Mouse (Mus musculus) hindbrain, postnatal 0 days (tissue): ENCODE measurements around the gene Spink8. TPM values are rescaled to one million over a fixed set of nuclear protein-coding genes. Genes with fewer than 3 reads are reported as not detected.
A peak's percentile ranks its signal among the peaks of the same experiment; 100 is the strongest.

Experiments
- ATAC-seq: fragments of 200-750 bp; cut with Nextera tagmentation; 2 replicates; pipeline ENCODE4 v1.8.0; 2017; ENCODE audit warnings: mild to moderate bottlenecking, moderate TSS enrichment, moderate library complexity
- DNase-seq: peaks from one replicate; pipeline ENCODE4 v3.0.0-alpha.2; 2015; ENCODE audit warnings: low spot score
- H3K27ac ChIP-seq: fragments of 300-500 bp; sonication (generic); 2 replicates; pipeline ENCODE4 v1.5.1; 2014; ENCODE audit warnings: mild to moderate bottlenecking
- H3K27me3 ChIP-seq: fragments of 300-500 bp; sonication (generic); 2 replicates; pipeline ENCODE4 v1.6.1; 2014; ENCODE audit warnings: low read length, mixed read lengths; ENCODE audit not compliant: insufficient read depth
- H3K36me3 ChIP-seq: fragments of 300-500 bp; sonication (generic); 2 replicates; pipeline ENCODE4 v1.6.1; 2014; ENCODE audit warnings: low read length, mixed read lengths; ENCODE audit not compliant: insufficient read depth
- H3K4me1 ChIP-seq: fragments of 300-500 bp; sonication (generic); 2 replicates; pipeline ENCODE4 v1.6.1; 2014; ENCODE audit warnings: antibody characterized with exemption, low read length, mixed read lengths; ENCODE audit not compliant: insufficient read depth
- H3K4me2 ChIP-seq: fragments of 300-500 bp; sonication (generic); 2 replicates; pipeline ENCODE4 v1.6.1; 2014; ENCODE audit warnings: low read depth, mild to moderate bottlenecking, low read length, moderate library complexity, mixed read lengths
- H3K4me3 ChIP-seq: fragments of 300-500 bp; sonication (generic); 2 replicates; pipeline ENCODE4 v1.5.1; 2014; ENCODE audit warnings: low read length
- H3K9ac ChIP-seq: fragments of 300-500 bp; sonication (generic); replicated peaks from 2 replicates; pipeline ENCODE4 v1.6.1; 2014; ENCODE audit warnings: mild to moderate bottlenecking, low read length, moderate library complexity, mixed read lengths
- H3K9me3 ChIP-seq: fragments of 300-500 bp; sonication (generic); 2 replicates; pipeline ENCODE4 v1.6.1; 2016; ENCODE audit warnings: low read length, mixed read lengths
- CTCF ChIP-seq: IDR thresholded peaks from 2 replicates; pipeline ENCODE4 v1.5.1; 2016; ENCODE audit warnings: antibody characterized with exemption, control low read depth, low read depth
- WGBS: fragments of 180-500 bp; shearing (Covaris S2); extraction: QIAGEN DNeasy Blood & Tissue Kit; methylation state at CpG from one replicate; pipeline ENCODE4 v1.1.7; 2014; 5-methylcytosine and 5-hydroxymethylcytosine counted together
- polyA plus RNA-seq: library from polyadenylated mRNA; unstranded; fragments of >200 nt; fragmentation: Nextera tagmentation; extraction: Ambion mirVana; gene quantifications from 2 replicates; pipeline ENCODE4 v1.2.1, GENCODE M21; 2015
- total RNA-seq: library from RNA; depleted of rRNA; stranded (reverse); fragments of >200 nt; gene quantifications from 2 replicates; pipeline ENCODE4 v1.2.3, GENCODE M21; 2014

The Spink8 gene
- total and polyA plus RNA-seq, 2 experiments from 2014 or later = not detected

DNA sequence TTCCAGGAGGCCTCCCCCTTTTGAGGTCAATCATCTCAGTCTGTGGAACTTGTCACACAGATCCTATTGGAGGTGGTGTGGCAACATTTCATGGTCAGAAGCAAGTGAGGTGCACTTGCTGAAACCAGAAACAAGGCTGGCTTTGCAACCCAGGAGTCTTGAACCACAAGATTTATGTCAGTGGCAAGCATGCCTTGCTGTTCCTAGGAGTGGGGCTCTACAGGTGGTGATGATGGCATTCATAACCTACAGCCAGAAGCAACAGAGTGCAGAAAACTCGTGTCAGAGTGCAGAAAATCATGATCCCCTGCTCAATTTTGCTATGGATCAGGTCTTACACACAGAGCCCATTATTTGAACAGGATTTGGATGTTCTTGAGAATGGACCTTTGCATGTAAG lies 5.8 kb upstream of the Spink8 start:
- no peaks in the 10 kb centered on the region for H3K36me3 ChIP-seq
- no peak overlapping the region for H3K4me2 ChIP-seq
- TF ChIP-seq CTCF = no peak
- H3K27me3 ChIP-seq = no peaks in the 10 kb centered on the region
- ATAC-seq = no peak
- no peaks in the 10 kb centered on the region for H3K4me1 ChIP-seq
- WGBS = 38% methylated on average over 1 of the region's 1 CpGs
- H3K9me3 ChIP-seq = no peaks in the 10 kb centered on the region
- H3K27ac ChIP-seq = no peak overlapping the region
- H3K9ac ChIP-seq = no peak overlapping the region
- H3K4me3 ChIP-seq = no peak overlapping the region
- DNase-seq = no peak

DNA sequence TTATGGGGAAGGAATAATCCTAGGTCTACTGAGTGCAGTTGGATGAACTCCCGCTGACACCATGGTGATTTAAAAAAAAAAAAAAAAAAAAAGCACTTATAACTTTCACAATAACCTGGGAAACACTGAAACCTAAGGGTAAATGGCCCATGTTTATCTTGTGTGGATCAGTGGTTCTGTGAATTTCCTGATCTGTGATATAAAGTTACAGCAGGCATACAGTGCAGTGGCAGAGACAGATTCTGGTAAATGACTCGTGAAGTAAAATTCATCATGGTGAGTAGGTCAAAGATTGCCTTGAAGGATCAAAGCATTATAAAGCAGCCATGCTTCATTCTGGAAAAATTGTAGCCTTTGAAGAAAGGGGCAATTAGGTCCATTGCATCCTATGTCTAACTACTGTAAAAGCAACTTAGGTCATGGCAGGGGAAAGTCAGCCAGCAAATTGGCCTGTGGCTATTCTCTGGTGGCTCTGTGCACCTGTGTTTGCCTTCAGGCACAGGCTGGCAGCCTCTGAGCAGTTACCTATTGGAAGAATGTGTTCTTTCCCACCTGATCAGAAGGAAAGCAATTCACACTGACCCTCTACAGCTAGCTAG lies 5.3 kb upstream of the Spink8 start:
- DNase-seq (no peak), ATAC-seq (no peak)
- no peaks in the 10 kb centered on the region for H3K27me3 ChIP-seq
- H3K9ac ChIP-seq = no peak overlapping the region
- H3K27ac ChIP-seq = no peak overlapping the region
- H3K4me1 ChIP-seq = no peaks in the 10 kb centered on the region
- H3K4me2 ChIP-seq = no peak overlapping the region
- no peaks in the 10 kb centered on the region for H3K9me3 ChIP-seq
- no peak for TF ChIP-seq CTCF
- 89% methylated on average over 2 of the region's 2 CpGs for WGBS
- H3K36me3 ChIP-seq = no peaks in the 10 kb centered on the region
- no peak overlapping the region for H3K4me3 ChIP-seq

DNA sequence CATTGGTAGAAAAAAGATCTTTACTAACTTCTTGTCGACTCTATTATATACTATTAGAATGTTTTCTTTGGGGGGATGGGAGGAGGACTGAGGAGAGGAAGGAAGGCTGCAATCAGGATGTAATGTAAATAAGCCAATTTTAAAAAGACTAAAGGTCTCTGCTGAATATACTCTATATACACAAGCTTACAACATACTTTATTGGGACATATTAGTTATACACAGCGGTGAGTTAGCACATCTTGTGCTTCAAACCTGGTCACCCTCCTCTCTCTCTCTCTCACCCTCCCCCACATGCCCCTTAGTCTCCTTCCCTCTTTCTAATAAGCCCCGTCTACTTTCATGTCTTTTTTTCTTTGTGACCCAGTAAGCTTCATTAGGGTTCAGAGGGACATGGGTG lies 4.2 kb upstream of the Spink8 start:
- H3K36me3 ChIP-seq = no peaks in the 10 kb centered on the region
- DNase-seq (no peak), ATAC-seq (no peak)
- no peak overlapping the region for H3K4me3 ChIP-seq
- no peaks in the 10 kb centered on the region for H3K4me1 ChIP-seq
- WGBS = 68% methylated on average over 3 of the region's 3 CpGs
- no peaks in the 10 kb centered on the region for H3K27me3 ChIP-seq
- no peak overlapping the region for H3K9ac ChIP-seq
- no peak overlapping the region for H3K4me2 ChIP-seq
- no peak overlapping the region for H3K27ac ChIP-seq
- no peak for TF ChIP-seq CTCF
- H3K9me3 ChIP-seq = no peaks in the 10 kb centered on the region

DNA sequence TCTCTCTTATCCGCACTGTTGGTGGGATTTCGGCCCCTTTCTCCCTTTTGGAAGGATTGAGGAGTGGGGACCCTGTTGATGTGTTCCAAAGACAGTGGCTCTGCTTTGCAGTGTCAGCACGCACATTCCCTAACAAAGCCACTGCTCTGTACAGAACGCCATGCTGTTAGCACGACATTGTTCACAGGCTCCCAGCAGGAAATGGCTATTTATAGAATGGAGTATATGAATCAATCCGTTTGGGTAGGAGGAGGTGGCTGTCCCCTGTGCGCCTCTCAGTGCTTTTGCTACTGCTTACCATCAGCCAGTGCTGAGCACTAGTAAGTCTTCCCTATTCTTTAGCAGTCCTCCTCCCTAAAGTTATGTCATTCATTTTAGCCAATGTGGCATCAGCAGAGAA lies 1.3 kb downstream of the Spink8 start:
- ATAC-seq (peak; percentile 64), DNase-seq (peak; percentile 40)
- Histone ChIP-seq H3K27ac (peak overlapping the region; percentile 22; the same call in 1 of the 2 replicates), H3K27me3 (no peaks in the 10 kb centered on the region), H3K4me1 (no peaks in the 10 kb centered on the region), H3K4me3 (no peak overlapping the region), H3K9ac (0 out of 2 replicates have a peak overlapping the region, but pooled peaks have one; percentile 2), H3K9me3 (no peaks in the 10 kb centered on the region), H3K4me2 (no peak overlapping the region), H3K36me3 (no peaks in the 10 kb centered on the region)
- 20% methylated on average over 7 of the region's 7 CpGs for WGBS
- no peak for TF ChIP-seq CTCF

DNA sequence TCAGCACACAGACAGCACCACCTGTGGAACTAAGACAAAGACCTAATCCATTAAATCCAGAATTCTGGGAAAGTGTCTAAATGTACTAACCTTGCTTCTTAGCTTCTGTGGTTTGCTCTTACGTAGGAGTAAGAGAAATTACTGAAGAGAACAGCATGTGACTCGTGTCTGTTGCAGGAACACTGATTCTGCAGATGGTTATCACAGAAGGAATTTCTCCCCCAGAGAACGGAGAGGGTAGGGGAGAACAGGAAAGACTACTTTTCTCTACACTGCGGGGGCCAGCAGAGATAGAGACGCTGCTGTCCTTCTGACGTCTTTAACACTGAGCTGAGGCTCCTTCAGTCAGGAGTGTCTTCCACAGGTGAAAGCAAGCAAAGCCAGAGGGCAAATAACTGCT lies 4.3 kb downstream of the Spink8 start:
- Histone ChIP-seq H3K27ac (no peak overlapping the region), H3K4me3 (no peak overlapping the region), H3K36me3 (no peaks in the 10 kb centered on the region), H3K4me2 (no peak overlapping the region), H3K27me3 (no peaks in the 10 kb centered on the region), H3K4me1 (no peaks in the 10 kb centered on the region), H3K9me3 (no peaks in the 10 kb centered on the region), H3K9ac (no peak overlapping the region)
- 67% methylated on average over 6 of the region's 6 CpGs for WGBS
- DNase-seq (no peak), ATAC-seq (no peak)
- TF ChIP-seq CTCF = no peak

DNA sequence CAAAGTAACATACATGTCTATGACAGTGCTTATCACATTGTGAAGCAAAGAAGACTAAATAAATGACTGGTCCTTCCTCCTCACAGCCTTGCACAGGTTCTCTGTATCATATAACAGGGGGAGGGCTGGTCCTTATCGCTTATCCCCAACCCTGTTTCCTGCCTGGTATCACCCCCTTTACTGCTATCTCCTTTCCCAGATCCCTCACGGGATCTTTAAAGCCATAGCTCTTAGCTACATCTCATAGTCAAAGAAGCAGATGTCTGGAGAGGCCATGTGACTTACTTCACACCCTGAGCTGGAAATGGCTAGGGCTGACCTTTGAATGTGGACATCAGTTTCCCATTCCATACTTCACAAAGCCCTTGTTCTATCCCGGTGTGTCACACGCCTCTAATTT lies 13.7 kb downstream of the Spink8 start:
- no peak overlapping the region for H3K4me3 ChIP-seq
- DNase-seq (no peak), ATAC-seq (no peak)
- H3K4me2 ChIP-seq = no peak overlapping the region
- no peaks in the 10 kb centered on the region for H3K36me3 ChIP-seq
- no peaks in the 10 kb centered on the region for H3K4me1 ChIP-seq
- H3K9me3 ChIP-seq = no peaks in the 10 kb centered on the region
- TF ChIP-seq CTCF = no peak
- 76% methylated on average over 4 of the region's 4 CpGs for WGBS
- H3K9ac ChIP-seq = no peak overlapping the region
- no peak overlapping the region for H3K27ac ChIP-seq
- no peaks in the 10 kb centered on the region for H3K27me3 ChIP-seq

DNA sequence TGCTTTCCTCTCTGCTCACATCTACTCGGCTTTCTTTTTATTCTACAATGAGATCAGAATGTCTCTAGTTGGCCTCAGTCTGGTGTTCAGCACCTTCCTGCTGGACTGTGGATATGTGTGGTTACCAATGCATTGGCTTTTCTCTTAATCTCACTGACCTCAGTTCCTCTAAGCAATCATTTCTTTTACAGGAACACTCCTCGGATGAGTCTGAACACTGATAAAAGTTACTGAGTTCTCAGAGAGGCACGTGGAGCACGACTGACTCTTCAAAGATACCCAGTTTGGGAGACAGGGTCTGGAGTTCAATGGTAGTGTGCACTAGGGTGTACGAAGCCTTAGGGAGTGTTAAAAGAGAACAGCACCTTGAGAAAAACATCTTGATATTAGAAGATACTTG lies 14.1 kb downstream of the Spink8 start:
- no peak overlapping the region for H3K9ac ChIP-seq
- H3K27ac ChIP-seq = no peak overlapping the region
- no peaks in the 10 kb centered on the region for H3K9me3 ChIP-seq
- H3K4me1 ChIP-seq = no peaks in the 10 kb centered on the region
- no peaks in the 10 kb centered on the region for H3K36me3 ChIP-seq
- no peak for ATAC-seq
- H3K4me3 ChIP-seq = no peak overlapping the region
- no peak overlapping the region for H3K4me2 ChIP-seq
- no peak for DNase-seq
- WGBS = 81% methylated on average over 5 of the region's 5 CpGs
- H3K27me3 ChIP-seq = no peaks in the 10 kb centered on the region
- TF ChIP-seq CTCF = no peak
